Mouse (Mus musculus) layer of hippocampus, postnatal 10 days (tissue): ENCODE measurements around the gene Ubxn6. TPM values are rescaled to one million over a fixed set of nuclear protein-coding genes. Genes with fewer than 3 reads are reported as not detected.
A peak's percentile ranks its signal among the peaks of the same experiment; 100 is the strongest.

Experiments
- DNase-seq, 2 experiments: peaks; one replicate each; pipeline ENCODE4 v3.0.0; 2021; ENCODE audit warnings: low spot score in 2 of 2
- total RNA-seq, 2 experiments: library from RNA; stranded (reverse); gene quantifications; 2 replicates each; pipeline ENCODE4 v1.2.3; 2021

The Ubxn6 gene
- total RNA-seq, 2 experiments from 2014 or later = 68.5 to 70.6 TPM

DNA sequence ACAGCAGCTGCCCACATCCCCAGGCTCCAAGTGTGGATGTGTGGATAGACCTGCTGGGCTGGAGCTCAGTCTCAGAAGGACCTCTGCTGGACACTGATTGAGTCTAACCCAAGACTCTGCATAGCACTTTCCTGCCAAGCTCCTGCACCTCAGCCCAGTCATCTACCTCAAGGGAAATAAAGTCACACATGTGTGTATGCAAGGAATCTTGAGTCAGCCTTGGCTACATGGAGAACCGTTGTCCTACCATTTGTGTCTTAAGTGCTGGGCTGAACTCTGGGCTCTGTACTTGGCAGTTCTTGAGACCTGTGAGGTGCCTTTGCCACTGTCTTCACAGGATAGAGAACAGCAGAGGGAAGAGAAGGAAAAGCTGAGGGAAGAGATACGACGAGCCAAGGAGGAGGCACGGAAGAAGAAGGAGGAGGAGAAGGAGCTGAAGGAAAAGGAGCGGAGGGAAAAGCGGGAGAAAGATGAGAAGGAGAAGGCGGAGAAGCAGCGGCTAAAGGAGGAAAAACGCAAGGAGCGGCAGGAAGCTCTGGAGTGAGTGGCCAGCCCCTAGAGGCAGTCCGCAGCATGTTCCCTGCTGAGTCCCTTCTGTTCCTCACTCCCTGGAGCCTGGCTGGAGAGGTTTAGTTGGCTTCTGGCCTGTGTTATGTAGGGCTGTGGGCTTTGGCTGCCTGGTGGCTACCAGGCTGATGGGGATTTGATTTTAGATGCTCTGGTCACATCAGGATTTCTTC is 17.3 kb downstream of the Ubxn6 start:
- no peak for DNase-seq

DNA sequence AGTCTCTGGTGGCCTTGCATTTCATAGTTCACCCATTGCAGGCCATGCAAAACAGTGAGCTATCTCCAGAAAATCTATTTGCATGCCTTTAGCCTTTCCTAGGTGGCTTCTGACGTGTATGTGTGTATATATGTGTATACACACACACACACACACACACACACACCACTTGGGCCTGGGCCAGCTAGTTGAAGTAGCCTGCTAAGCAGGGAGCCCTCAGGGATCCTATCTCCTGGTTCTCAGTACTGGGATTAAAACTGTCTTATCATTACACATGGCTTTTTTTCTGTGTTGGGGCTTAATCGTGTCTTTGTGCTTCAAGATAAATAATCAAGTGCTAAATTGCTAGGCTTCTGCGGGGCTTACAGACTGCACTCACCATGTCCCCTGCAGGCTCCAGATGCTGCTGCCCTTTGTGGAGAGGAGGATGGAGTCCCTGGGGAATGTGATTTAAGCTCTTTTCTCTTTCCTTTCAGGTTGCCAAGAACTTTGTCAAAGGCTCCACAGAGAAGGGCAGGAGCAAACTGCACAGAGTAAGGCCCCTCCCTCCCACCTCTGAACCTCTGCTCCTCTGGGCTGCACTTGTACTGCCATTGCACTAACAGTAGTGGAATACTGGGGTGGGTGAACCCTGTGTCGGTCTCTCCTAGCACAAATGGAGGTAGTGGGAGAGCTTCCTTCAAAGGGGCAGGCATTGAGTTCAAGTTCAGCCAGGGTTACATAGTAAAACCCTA is 18.7 kb downstream of the Ubxn6 start:
- DNase-seq = no peak

GRCm38 (mm10) chr17:56054938-56055337 is 19.9 kb downstream of the Ubxn6 start:
- DNase-seq = no peak

GRCm38 (mm10) chr17:56051369-56051768 is 23.5 kb downstream of the Ubxn6 start:
- DNase-seq = no peak

DNA sequence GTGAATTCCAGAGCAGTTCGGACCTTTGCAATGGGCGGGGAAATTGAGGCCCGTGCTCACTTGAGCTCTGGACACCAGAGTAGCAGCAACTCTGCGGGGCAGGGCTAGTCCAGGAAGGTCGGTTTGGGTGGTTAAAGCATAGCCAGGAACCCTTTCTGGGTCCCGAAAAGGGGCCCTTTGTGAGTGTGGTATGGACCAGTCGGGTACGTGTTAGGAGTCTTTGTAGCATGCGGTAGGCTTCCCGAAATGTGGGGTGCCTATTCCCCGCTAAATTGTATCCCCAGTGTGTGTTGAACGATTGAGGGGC is 34.0 kb downstream of the Ubxn6 start:
- DNase-seq = no peak

DNA sequence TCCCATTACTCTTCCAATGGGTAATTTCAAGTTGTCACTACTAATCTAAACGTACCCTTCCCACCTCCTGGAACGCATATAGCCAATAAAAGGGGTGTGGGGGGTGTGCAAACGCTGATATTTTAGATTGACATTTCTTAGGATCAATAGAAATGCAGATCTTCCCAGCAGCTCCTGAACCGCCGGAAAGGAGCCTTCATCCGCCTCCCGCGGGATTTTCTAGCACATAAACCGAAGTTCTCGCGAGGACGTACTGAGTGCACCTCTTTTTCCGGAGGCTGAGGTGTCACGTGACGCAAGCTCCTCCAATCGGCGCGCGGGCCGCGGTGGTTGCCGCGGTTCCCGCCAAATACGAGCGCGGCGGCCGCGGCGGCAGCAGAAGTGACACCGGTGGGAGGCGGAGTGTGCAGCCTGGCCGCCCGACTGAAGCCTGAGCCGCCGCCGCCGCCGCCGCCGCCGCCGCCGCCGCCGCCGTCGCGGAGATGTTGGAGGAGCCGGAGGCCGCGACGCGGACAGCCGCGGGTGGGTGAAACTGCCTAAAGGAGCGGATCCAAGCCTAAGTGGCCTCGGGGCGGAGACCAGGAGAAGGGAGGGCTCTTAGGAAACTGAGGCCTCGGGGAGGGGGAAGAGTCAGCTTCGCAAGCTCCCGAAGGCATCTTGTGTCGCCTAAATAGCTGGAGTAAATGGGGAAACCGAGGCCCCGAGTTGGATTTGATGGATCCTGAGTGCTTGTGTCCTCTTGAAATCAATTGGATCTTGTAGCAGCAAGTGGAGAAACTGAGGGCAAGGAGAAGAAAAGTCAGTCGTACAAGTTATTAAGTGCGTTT is 34.6 kb downstream of the Ubxn6 start, which contains the start of gene Chaf1a:
Gene Chaf1a, plus strand, starts transcription at position 410 of the 827 bp plus-strand sequence.
- DNase-seq = peak; percentile 95 to 96

DNA sequence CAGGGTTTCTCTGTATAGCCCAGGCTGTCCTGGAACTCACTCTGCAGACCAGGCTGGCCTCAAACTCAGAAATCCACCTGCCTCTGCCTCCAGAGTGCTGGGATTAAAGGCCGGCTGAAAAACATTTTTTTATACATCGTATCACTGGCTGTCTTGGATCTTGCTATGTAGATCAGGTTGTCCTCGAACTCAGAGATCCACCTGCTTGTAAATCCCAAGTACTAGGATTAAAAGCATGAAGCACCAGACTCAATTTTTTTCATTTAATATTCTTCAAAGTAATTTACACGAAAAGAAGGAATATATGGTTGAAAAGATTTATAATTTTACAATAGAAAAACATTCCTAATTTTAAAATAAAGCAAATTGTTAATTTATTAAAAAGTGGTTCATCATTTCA is 35.5 kb downstream of the Ubxn6 start:
- no peak for DNase-seq

GRCm38 (mm10) chr17:56038583-56039261 is 36.1 kb downstream of the Ubxn6 start:
- peak in 1 of 2 experiments; percentile 39 for DNase-seq

DNA sequence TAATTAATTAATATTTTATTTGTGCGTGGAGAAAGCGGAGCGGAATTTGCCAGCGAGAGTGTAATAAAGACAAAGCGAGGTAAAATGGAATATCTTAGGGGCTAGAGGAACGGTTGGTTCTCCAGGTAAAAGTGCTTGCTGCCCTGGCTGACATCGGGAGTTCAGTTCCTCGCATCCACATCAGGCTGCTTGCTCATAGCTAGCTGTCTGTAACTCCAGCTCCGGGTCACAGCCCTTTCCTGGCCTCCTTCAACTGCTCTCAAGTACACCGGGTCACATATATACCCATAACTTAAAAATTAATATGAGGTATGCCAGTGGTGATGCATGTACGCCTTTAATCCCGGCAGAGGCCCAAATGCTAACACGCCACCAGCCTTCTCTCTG is 37.9 kb downstream of the Ubxn6 start:
- no peak for DNase-seq

- peak; percentile 100 for DNase-seq
These were observed 38.5 kb downstream of the Ubxn6 start, which contains the start of gene Sh3gl1 for GRCm38 (mm10) chr17:56036176-56036900. Gene Sh3gl1 (minus strand): TSS chr17:56036635.

DNA sequence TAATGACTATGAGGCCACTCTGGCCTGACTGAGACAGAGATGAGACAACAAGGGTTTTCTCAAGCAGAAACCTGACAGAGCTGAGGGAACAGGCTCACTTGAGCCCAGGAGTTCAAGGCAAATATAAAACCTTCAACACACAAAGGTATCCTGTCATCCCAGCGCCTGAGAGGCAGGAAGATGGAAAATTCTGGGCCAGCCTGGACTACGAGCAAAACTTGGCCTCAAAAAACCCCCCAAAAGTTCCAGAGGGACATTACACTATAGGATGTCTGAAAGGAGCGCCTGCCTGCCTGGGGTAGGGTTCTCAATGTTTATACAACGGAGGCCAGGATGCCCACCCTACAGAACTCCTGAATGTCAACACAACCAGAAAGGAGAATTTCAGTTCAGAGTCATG is 39.6 kb downstream of the Ubxn6 start:
- no peak for DNase-seq

GRCm38 (mm10) chr17:56034726-56035100 is 40.1 kb downstream of the Ubxn6 start:
- DNase-seq = no peak

- no peak for DNase-seq
These were observed 40.6 kb downstream of the Ubxn6 start for GRCm38 (mm10) chr17:56034040-56034725.

- peak in 1 of 2 experiments; percentile 15 for DNase-seq
These were observed 42.0 kb downstream of the Ubxn6 start for GRCm38 (mm10) chr17:56032831-56033230.

DNA sequence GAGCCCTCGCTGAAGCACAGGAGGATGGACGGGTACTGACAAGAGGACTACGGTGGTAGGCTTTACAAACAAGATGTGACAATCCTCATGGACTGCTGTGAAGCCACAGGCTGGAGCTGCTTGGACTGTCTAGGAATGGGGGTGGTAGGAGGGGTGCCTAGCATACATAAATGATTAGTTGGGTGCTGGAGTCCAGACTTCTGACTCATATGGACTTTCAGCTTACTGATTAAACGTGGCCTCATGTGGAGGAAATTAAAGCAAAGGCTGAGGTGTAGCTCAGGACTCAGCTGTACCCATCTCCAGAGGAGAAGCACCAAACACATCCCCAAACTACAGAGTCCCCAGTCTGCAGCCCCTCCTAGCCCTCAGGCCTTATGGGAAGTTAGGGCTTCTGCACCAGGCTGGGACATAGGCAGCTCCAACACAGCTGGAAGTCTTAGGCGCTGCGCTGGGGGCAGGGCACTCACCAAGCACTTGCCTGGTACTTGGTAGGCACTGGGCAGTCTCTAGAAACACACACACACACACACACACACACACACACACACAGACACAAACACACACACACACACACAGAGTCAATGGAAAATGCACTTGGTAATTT is 42.6 kb downstream of the Ubxn6 start:
- DNase-seq = no peak

DNA sequence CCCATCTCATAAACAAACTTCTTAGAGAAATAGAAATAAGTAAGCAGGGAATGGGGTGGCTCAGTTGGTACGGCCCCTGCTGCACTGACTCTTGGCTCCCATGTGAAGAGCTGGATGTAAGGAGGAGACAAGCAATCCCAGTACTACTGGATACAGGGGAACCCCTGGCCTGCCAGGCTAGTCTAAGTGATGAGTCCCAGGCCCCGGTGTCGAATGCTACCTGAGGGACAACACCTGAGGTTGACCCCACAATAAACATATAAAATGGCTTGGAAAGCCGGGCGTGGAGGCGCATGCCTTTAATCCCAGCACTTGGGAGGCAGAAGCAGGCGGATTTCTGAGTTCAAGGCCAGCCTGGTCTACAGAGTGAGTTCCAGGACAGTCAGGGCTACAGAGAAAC is 43.4 kb downstream of the Ubxn6 start:
- DNase-seq = no peak

GRCm38 (mm10) chr17:56030919-56031318 is 43.9 kb downstream of the Ubxn6 start:
- DNase-seq = peak; percentile 5 to 36

GRCm38 (mm10) chr17:56030238-56030870 is 44.5 kb downstream of the Ubxn6 start:
- peak; percentile 11 to 28 for DNase-seq
